Mouse (Mus musculus) T-helper 1 cell (primary cell): ENCODE results near the gene Olfr593.
"Not testable (repeated sequence)": the region's sequence is repeated elsewhere in the genome, so short reads cannot be mapped to it uniquely, and the experiment has no call there.

Experiments
- in situ Hi-C: fragments of 300-600 bp; cut with MboI, MseI; formaldehyde crosslinking; loops from one replicate; pipeline ENCODE4 v1.15.1; 2025; ENCODE audit warnings: high pct_unique_total_duplicates

The Olfr593 gene

GRCm38 (mm10) chr7:103211562-103211961, at the start of gene Olfr593:
Gene Olfr593 (plus strand): TSS chr7:103211862.
- in situ Hi-C loops: no loop called here

- in situ Hi-C loops: no loop called here
These were observed 42.0 kb upstream of the Olfr593 start for GRCm38 (mm10) chr7:103169697-103170096.

GRCm38 (mm10) chr7:103178240-103178639, 33.4 kb upstream of the Olfr593 start, which contains the start of gene Olfr591:
Gene Olfr591 (minus strand): TSS chr7:103178340.
- in situ Hi-C loops: no loop called here

GRCm38 (mm10) chr7:103184503-103184902, 27.2 kb upstream of the Olfr593 start, which contains the start of gene Olfr592:
Gene Olfr592 (plus strand): TSS chr7:103184803.
- in situ Hi-C loops: not testable (repeated sequence)

GRCm38 (mm10) chr7:103212050-103212449, 388 bp downstream of the Olfr593 start:
- in situ Hi-C loops: not testable (repeated sequence)

GRCm38 (mm10) chr7:103216696-103217095, 5.0 kb downstream of the Olfr593 start, which contains the start of gene Olfr594:
Gene Olfr594 (plus strand): TSS chr7:103216996.
- in situ Hi-C loops: no loop called here

- in situ Hi-C loops: loop anchor here (5.0 kb wide), 1 partner anchor 165 kb away; the partner anchor contains the start of gene Usp17lc
These were observed 40.7 kb downstream of the Olfr593 start, which contains the start of gene Usp17ld for GRCm38 (mm10) chr7:103252405-103252804. Gene Usp17ld (minus strand): TSS chr7:103252505.
